Mouse (Mus musculus) ES-E14 (cell line): ENCODE measurements around the gene Ubtd1.

Experiments used
- CHD2 ChIP-seq: IDR thresholded peaks from 2 replicates; pipeline ENCODE4 v1.6.1; 2014; ENCODE audit warnings: mild to moderate bottlenecking, low read depth, low read length, inconsistent platforms
- HCFC1 ChIP-seq: IDR thresholded peaks from 2 replicates; pipeline ENCODE4 v1.6.1; 2012; ENCODE audit warnings: low read length, inconsistent platforms, borderline replicate concordance; ENCODE audit not compliant: insufficient read depth
- ZNF384 ChIP-seq: IDR thresholded peaks from 2 replicates; pipeline ENCODE4 v1.6.1; 2012; ENCODE audit warnings: low read depth, low read length, inconsistent platforms

DNA sequence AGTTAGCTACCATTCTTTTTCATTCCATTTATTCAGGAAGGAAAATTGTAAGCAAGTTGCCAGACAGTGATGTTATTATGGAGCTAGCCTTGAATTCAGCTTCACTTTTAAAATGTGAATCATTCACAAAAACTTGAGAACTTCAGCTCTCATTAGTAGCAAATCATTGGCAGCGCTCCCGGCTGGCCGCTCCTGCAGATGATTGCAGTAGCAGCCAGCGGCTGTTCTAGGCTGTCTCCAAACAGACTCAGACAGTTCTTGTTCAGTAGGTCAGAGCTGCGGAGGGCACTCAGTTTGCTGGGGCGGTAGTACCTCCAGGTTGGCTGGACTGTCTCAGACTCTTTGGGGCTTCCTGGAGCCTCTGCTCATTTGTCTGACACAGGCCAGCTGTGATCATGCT lies 11.9 kb downstream of the Ubtd1 start:
- no peak for TF ChIP-seq HCFC1
- no peak for TF ChIP-seq ZNF384
- no peak for TF ChIP-seq CHD2
